Mouse (Mus musculus) gastrocnemius, adult 2 months (tissue): Measurements from ENCODE around the gene Lrrc7. TPM values are rescaled to one million over a fixed set of nuclear protein-coding genes. Genes with fewer than 3 reads are reported as not detected.
"Not testable (repeated sequence)": the region's sequence is repeated elsewhere in the genome, so short reads cannot be mapped to it uniquely, and the experiment has no call there.

Source experiments
- DNase-seq: peaks from one replicate; pipeline ENCODE4 v3.0.0; 2022
- H3K27ac ChIP-seq: fragments of 200-600 bp; 2 replicates; pipeline ENCODE4 v1.8.1; 2022; ENCODE audit warnings: mild to moderate bottlenecking
- H3K4me3 ChIP-seq: fragments of 200-600 bp; 2 replicates; pipeline ENCODE4 v1.8.1; 2022; ENCODE audit warnings: mild to moderate bottlenecking, moderate library complexity
- CTCF ChIP-seq: fragments of 200-600 bp; IDR thresholded peaks from 2 replicates; pipeline ENCODE4 v1.8.1; 2022; ENCODE audit warnings: antibody characterized with exemption, mild to moderate bottlenecking, moderate library complexity
- intact Hi-C: fragments of 180-260 bp; cut with DNase I; formaldehyde crosslinking; loops from one replicate; pipeline ENCODE4 v1.15.1; 2025
- total RNA-seq, 2 experiments: library from RNA; stranded (reverse); gene quantifications; 2 replicates each; pipeline ENCODE4 v1.2.3; 2021

Lrrc7 gene
- total RNA-seq, 2 experiments from 2014 or later = not detected

- Histone ChIP-seq H3K4me3 (no peak overlapping the region), H3K27ac (no peak overlapping the region)
- TF ChIP-seq CTCF = no peak
- intact Hi-C loops = no loop called here
- no peak for DNase-seq
These were observed 430.3 kb downstream of the Lrrc7 start for GRCm38 (mm10) chr3:158131672-158132071.

GRCm38 (mm10) chr3:158131233-158131632, 430.8 kb downstream of the Lrrc7 start:
- TF ChIP-seq CTCF = no peak
- no peak for DNase-seq
- intact Hi-C loops = no loop called here
- Histone ChIP-seq H3K27ac (no peak overlapping the region), H3K4me3 (no peak overlapping the region)

- no peak for TF ChIP-seq CTCF
- no peak overlapping the region for H3K4me3 ChIP-seq
- no peak for DNase-seq
- H3K27ac ChIP-seq = no peak overlapping the region
- intact Hi-C loops = no loop called here
These were observed 439.1 kb downstream of the Lrrc7 start for GRCm38 (mm10) chr3:158122899-158123298.

- intact Hi-C loops = no loop called here
These were observed 456.8 kb downstream of the Lrrc7 start for GRCm38 (mm10) chr3:158105260-158105659.

GRCm38 (mm10) chr3:158103467-158103866, 458.6 kb downstream of the Lrrc7 start:
- Histone ChIP-seq H3K27ac (no peak overlapping the region), H3K4me3 (no peak overlapping the region)
- intact Hi-C loops = no loop called here
- no peak for TF ChIP-seq CTCF
- DNase-seq = no peak

More at GRCm38 (mm10) chr3:158105260-158105659, 456.8 kb downstream of the Lrrc7 start:
- Histone ChIP-seq H3K27ac (no peak overlapping the region), H3K4me3 (no peak overlapping the region)
- no peak for TF ChIP-seq CTCF
- DNase-seq = no peak

GRCm38 (mm10) chr3:158102530-158102929, 459.5 kb downstream of the Lrrc7 start:
- intact Hi-C loops, DNase-seq, H3K4me3 ChIP-seq, H3K27ac ChIP-seq: not testable (repeated sequence)

- H3K4me3 ChIP-seq, intact Hi-C loops, DNase-seq, H3K27ac ChIP-seq: not testable (repeated sequence)
These were observed 460.0 kb downstream of the Lrrc7 start for GRCm38 (mm10) chr3:158102043-158102442.

GRCm38 (mm10) chr3:158093919-158094318, 468.1 kb downstream of the Lrrc7 start:
- H3K27ac ChIP-seq = no peak overlapping the region
- H3K4me3 ChIP-seq = no peak overlapping the region
- DNase-seq = no peak
- TF ChIP-seq CTCF = no peak
- intact Hi-C loops = no loop called here

- H3K4me3 ChIP-seq = no peak overlapping the region
- no peak for TF ChIP-seq CTCF
- DNase-seq = no peak
- no peak overlapping the region for H3K27ac ChIP-seq
- intact Hi-C loops = no loop called here
These were observed 470.4 kb downstream of the Lrrc7 start for GRCm38 (mm10) chr3:158091601-158092000.

- Histone ChIP-seq H3K27ac (no peak overlapping the region), H3K4me3 (no peak overlapping the region)
- intact Hi-C loops = loop anchor here (2.0 kb wide), 1 partner anchor 201 kb away; no protein-coding TSS in a partner anchor
- TF ChIP-seq CTCF = no peak
- DNase-seq = no peak
These were observed 484.2 kb downstream of the Lrrc7 start for GRCm38 (mm10) chr3:158077828-158078227.

GRCm38 (mm10) chr3:158077380-158077772, 484.6 kb downstream of the Lrrc7 start:
- H3K4me3 ChIP-seq = no peak overlapping the region
- H3K27ac ChIP-seq = no peak overlapping the region
- DNase-seq = no peak
- no peak for TF ChIP-seq CTCF
- intact Hi-C loops = loop anchor here (2.0 kb wide), 1 partner anchor 201 kb away; no protein-coding TSS in a partner anchor

- intact Hi-C loops = loop anchor here (2.0 kb wide), 1 partner anchor 200 kb away; no protein-coding TSS in a partner anchor
- no peak for DNase-seq
- TF ChIP-seq CTCF = peak; percentile 75
These were observed 485.2 kb downstream of the Lrrc7 start for GRCm38 (mm10) chr3:158076685-158077379.

GRCm38 (mm10) chr3:158075004-158075403, 487.0 kb downstream of the Lrrc7 start:
- intact Hi-C loops = no loop called here
- TF ChIP-seq CTCF = no peak
- no peak for DNase-seq
- no peak overlapping the region for H3K4me3 ChIP-seq
- H3K27ac ChIP-seq = no peak overlapping the region

More at GRCm38 (mm10) chr3:158076685-158077379, 485.2 kb downstream of the Lrrc7 start:
- H3K27ac ChIP-seq = no peak overlapping the region
- no peak overlapping the region for H3K4me3 ChIP-seq

- no peak for TF ChIP-seq CTCF
- no peak overlapping the region for H3K4me3 ChIP-seq
- intact Hi-C loops = no loop called here
- DNase-seq = no peak
- H3K27ac ChIP-seq = no peak overlapping the region
These were observed 493.3 kb downstream of the Lrrc7 start for GRCm38 (mm10) chr3:158068613-158069263.
